Mouse (Mus musculus): Measurements from ENCODE around the gene 1190002N15Rik. TPM values are rescaled to one million over a fixed set of nuclear protein-coding genes. Genes with fewer than 3 reads are reported as not detected.

1190002N15Rik gene
- polyA plus RNA-seq, 1 experiment from 2014 or later = 43.8 TPM

DNA sequence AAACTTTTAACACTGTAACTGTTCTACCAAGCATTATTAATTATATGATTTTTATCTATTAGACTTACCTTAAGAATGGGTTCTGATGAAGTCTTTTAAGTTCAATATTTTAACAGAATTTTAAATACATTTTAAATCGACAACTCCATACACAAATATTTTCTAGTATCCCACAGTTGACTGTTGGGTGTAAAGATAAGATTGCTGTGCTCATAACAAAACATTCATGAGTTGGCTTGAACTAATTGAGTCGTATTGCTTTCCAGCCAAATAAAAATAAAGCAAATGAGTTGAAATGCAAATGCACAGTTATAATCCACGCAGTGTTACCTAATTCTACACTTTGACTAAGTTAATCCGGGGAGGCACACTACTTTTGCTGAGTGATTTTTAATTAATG is 6.0 kb upstream of the 1190002N15Rik start:
- no peak for ATAC-seq (ENCODE audit: insufficient number of reproducible peaks, insufficient read depth, low FRiP score, low TSS enrichment, low read depth)
- Histone ChIP-seq H3K4me3 (replicated peaks) (no peak overlapping the region), H3K36me3 (no peaks in the 10 kb centered on the region), H3K9ac (replicated peaks) (no peak overlapping the region), H3K27ac (no peak overlapping the region), H3K4me1 (replicated peaks) (peaks cover 8% of the 10 kb centered on the region), H3K4me2 (no peak overlapping the region), H3K9me3 (0 out of 2 replicates have a peak, but pooled peaks cover 4% of the 10 kb centered on the region), H3K27me3 (no peaks in the 10 kb centered on the region)
- WGBS = 89% methylated on average over 4 of the region's 4 CpGs

DNA sequence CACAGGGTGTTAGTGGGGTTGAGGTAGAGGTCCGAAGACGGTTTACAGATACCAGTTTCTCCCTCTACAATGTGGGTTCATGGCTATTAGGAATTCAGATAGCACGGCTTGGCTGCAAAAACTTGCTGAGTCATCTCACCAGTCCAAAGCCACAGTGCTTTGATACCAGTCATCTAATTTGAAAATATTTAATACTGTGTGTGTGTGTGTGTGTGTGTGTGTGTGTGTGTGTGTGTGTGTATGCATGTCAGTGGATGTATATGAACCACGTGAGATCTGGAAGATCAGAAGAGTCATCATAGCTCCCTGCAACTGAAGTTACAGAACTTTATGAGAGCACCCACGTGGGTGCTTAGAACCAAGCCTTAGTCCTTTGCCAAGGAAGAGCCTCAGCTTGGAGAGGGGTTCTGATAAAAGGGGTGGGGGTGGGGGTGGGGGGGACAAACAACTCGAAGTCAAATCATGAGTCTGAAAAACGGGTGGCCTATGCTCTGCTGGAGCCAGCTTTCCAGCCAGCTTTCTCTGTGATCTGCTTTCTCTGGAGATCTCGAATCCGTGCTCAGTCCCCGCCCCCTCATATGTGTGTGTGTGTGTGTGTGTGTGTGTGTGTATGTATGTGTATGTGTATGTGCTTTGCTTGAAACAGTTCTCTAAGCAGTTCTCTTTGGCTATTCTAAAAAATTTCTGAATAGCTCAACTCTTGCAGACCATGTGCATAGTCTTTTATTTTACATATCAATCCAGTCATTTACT is 2.6 kb upstream of the 1190002N15Rik start:
- no peak for ATAC-seq (ENCODE audit: insufficient number of reproducible peaks, insufficient read depth, low FRiP score, low TSS enrichment, low read depth)
- H3K27ac ChIP-seq = no peak overlapping the region
- H3K4me2 ChIP-seq = peak overlapping the region; percentile 6; the same call in 1 of the 2 replicates
- H3K9me3 ChIP-seq = no peaks in the 10 kb centered on the region
- H3K36me3 ChIP-seq = no peaks in the 10 kb centered on the region
- no peaks in the 10 kb centered on the region for H3K27me3 ChIP-seq
- H3K4me1 ChIP-seq (replicated peaks) = peaks cover 8% of the 10 kb centered on the region
- WGBS = 67% methylated on average over 10 of the region's 10 CpGs
- no peak overlapping the region for H3K9ac ChIP-seq (replicated peaks)
- no peak overlapping the region for H3K4me3 ChIP-seq (replicated peaks)

DNA sequence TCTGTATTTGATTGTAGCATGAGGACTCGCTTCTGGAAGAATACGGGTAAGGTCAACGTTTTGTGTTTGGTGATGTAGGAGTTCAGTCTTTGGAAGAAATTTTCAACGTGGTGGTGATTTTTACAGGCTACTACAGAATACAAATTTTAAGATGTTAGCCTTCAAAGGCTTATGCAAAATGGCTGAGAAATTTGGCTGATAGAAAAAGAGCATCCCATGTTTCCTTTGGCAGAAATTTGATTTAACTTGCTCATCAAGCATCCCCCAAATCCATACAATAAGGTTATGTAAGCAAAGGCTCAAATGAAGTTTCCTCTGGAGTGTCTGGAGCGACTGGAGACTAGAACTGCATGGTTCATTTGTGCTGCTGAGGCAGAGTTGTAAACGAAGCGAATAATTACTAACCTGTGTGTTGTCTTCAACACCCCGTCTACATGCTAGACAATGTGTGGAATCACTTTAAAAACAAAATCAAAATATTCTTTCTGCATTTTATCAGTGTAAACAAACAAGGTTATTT is 1.5 kb upstream of the 1190002N15Rik start:
- Histone ChIP-seq H3K27me3 (no peaks in the 10 kb centered on the region), H3K4me2 (peak overlapping the region; percentile 81), H3K9me3 (no peaks in the 10 kb centered on the region), H3K9ac (replicated peaks) (no peak overlapping the region), H3K27ac (no peak overlapping the region), H3K36me3 (no peaks in the 10 kb centered on the region), H3K4me1 (replicated peaks) (peaks cover 9% of the 10 kb centered on the region), H3K4me3 (replicated peaks) (peak overlapping the region; percentile 74)
- ATAC-seq (ENCODE audit: insufficient number of reproducible peaks, insufficient read depth, low FRiP score, low TSS enrichment, low read depth) = no peak
- WGBS = 40% methylated on average over 8 of the region's 8 CpGs

DNA sequence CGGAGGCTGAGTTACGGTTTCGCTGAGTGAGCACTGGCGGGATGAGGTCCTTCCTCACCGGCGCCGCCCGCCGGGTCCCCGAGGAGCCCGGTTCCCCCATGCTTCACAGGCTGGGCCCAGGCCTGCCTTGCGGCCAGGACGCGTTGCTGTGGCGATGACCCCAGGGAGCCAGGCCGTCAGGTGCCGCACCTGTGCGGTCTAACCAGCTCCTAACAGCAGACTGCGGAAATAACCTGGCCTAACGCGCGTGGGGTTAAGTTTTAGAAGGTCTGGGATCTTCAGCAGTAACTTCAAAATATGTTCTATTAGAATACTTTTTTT is 902 bp upstream of the 1190002N15Rik start:
- 1% methylated on average over 22 of the region's 22 CpGs for WGBS
- Histone ChIP-seq H3K27me3 (no peaks in the 10 kb centered on the region), H3K36me3 (no peaks in the 10 kb centered on the region), H3K4me3 (replicated peaks) (peak overlapping the region; percentile 74), H3K27ac (peak overlapping the region; percentile 97), H3K4me1 (replicated peaks) (peaks cover 13% of the 10 kb centered on the region), H3K9me3 (no peaks in the 10 kb centered on the region), H3K4me2 (peak overlapping the region; percentile 81), H3K9ac (replicated peaks) (peak overlapping the region; percentile 85)
- ATAC-seq (ENCODE audit: insufficient number of reproducible peaks, insufficient read depth, low FRiP score, low TSS enrichment, low read depth) = peak; percentile 61

DNA sequence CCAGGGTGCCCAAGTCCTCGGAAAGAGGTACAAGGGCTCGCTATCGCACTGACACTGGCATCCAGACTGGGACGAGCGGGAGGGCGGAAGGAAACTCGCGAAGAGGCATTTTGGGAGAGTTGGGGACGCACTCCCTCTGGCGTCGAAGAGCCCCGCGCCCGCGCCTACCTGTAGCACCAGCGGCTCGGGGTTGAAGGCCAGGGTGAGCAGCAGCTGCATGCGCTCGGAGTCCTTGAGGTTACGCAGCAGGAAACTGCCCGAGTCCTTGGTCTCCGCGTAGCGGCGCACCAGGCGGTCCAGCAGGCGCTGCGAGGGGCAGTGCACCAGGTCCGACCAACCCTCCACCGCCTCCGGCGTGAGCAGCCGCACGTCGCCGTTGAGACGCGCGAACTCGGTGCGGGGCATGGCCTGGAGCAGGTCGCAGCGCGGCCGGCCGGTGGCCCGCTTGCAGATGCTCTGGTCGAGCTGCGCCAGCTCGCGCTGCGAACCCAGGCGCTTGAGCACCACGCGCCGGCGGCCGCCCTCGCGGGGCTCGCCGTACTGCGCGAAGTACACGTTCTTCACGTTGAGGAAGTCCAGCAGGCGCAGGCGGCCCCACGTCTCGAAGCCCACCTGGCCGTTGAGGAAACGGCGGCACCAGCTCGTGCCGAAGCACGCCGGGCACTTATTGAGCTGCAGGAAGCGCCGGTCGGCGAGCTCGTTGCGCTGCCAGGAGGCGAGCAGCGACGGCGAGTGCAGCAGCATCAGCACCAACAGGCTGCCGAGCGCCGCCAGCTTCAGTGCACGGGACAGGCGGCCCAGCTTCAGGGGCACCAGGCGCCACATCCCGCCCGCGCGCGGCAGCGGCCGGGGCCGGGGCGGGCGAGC is 597 bp downstream of the 1190002N15Rik start:
- Histone ChIP-seq H3K9ac (replicated peaks) (peak overlapping the region; percentile 85), H3K4me3 (replicated peaks) (peak overlapping the region; percentile 74), H3K36me3 (no peaks in the 10 kb centered on the region), H3K27ac (peak overlapping the region; percentile 97), H3K27me3 (no peaks in the 10 kb centered on the region), H3K9me3 (no peaks in the 10 kb centered on the region), H3K4me2 (peak overlapping the region; percentile 81), H3K4me1 (replicated peaks) (peaks cover 19% of the 10 kb centered on the region)
- ATAC-seq (ENCODE audit: insufficient number of reproducible peaks, insufficient read depth, low FRiP score, low TSS enrichment, low read depth) = peak; percentile 43; the same call in 1 of the 2 replicates
- under 1% methylated on average over 100 of the region's 103 CpGs for WGBS

DNA sequence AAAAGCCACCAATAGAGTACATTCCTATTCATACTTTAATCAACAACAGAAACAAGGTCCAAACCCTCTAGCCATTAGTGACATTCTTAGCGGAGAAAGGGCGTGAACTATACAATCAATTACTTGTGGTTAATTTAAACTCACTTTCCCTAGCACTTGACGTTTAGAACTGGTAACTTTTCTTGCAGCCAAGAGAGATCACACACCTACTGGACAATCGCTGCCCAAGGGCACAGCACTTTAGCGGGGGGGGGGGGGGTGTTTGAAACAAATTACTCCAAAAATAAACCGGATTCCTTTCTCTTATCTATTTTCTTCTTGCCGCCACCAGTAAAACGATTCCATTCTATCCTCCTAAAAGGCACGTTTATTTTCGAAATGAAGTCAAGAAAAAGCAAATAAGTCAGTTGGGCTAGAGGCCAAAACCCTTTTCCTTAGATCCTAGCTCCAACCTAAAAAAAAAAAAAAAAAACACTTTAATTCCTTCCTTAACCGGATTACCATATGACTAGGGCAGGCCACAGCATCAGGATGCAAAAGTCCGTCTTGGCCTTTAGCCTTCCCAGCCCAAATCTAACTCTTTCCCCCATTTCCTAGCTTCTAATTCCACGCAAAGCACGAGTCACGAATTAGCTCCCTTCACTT is 1.5 kb downstream of the 1190002N15Rik start:
- Histone ChIP-seq H3K27ac (peak overlapping the region; percentile 97), H3K4me2 (peak overlapping the region; percentile 81)

DNA sequence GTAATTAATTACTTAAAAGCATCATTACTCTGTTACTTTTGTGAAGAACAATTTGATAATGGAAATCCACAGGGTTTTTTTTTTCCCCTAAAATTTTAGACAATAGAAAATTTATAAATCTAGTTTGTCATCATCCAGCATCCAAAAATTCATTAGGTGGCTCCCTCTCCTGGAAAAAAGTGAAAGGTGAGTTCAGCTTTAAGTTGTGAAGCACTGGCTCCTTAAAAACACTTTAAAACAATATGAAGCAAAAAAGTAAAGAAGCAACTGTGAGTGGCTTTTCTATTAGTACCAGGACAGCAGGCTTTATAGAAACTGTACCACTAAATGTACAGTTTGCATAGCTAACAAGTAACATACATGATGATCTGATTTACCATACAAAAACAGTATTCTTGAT is 3.1 kb downstream of the 1190002N15Rik start:
- ATAC-seq (ENCODE audit: insufficient number of reproducible peaks, insufficient read depth, low FRiP score, low TSS enrichment, low read depth) = no peak
- Histone ChIP-seq H3K27ac (no peak overlapping the region), H3K36me3 (no peaks in the 10 kb centered on the region), H3K4me2 (peak overlapping the region; percentile 81), H3K4me1 (replicated peaks) (peaks cover 23% of the 10 kb centered on the region), H3K9me3 (no peaks in the 10 kb centered on the region), H3K4me3 (replicated peaks) (peak overlapping the region; percentile 74), H3K9ac (replicated peaks) (no peak overlapping the region), H3K27me3 (no peaks in the 10 kb centered on the region)

More for the DNA sequence above, 1.5 kb downstream of the 1190002N15Rik start:
- Histone ChIP-seq H3K9me3 (no peaks in the 10 kb centered on the region), H3K27me3 (no peaks in the 10 kb centered on the region), H3K36me3 (no peaks in the 10 kb centered on the region), H3K4me1 (replicated peaks) (peaks cover 19% of the 10 kb centered on the region), H3K4me3 (replicated peaks) (peak overlapping the region; percentile 74), H3K9ac (replicated peaks) (peak overlapping the region; percentile 85)
- no peak for ATAC-seq (ENCODE audit: insufficient number of reproducible peaks, insufficient read depth, low FRiP score, low TSS enrichment, low read depth)
- under 1% methylated on average over 15 of the region's 15 CpGs for WGBS

DNA sequence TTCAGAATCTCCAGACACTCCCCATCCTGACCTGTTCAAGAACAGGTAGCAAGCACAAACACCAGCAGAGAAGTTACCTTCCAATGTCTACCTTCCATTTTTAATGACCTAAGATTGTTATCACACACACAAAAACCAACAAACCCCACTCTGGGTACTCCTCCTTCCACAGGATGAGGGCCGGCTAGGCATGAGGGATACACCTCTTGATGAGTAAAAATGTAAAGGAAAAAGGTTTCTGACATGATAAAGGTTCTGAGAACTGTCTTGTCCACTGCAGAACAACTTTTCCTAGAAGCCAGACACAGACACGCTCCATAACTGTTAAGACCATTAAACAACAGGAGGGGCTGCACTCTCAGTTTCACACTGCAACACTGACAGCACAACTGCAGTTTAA is 3.7 kb downstream of the 1190002N15Rik start:
- Histone ChIP-seq H3K27me3 (no peaks in the 10 kb centered on the region), H3K9me3 (no peaks in the 10 kb centered on the region), H3K4me1 (replicated peaks) (peaks cover 20% of the 10 kb centered on the region), H3K4me2 (peak overlapping the region; percentile 38), H3K4me3 (replicated peaks) (peak overlapping the region; percentile 20), H3K9ac (replicated peaks) (no peak overlapping the region), H3K36me3 (no peaks in the 10 kb centered on the region), H3K27ac (no peak overlapping the region)
- ATAC-seq (ENCODE audit: insufficient number of reproducible peaks, insufficient read depth, low FRiP score, low TSS enrichment, low read depth) = no peak
- WGBS = 64% methylated on average over 2 of the region's 2 CpGs

DNA sequence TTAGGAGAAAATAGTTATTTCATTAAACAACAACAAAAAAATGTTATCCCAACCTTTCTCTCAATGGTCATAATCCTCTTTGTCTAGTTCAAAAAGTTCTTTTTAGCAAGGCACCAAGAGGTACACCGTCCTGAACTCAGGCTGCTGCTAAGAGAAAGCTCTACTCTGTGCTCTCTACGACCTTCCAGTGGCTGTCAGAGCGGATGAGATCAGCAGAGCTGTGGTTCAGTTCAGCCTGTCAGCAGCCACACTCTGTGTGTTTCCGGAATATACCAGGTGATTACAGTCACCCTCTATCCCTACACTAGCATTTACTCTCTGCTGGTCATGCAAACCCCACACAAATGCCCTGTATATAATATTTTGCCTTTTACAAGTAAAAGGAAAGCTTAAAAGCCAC is 4.2 kb downstream of the 1190002N15Rik start:
- H3K36me3 ChIP-seq = no peaks in the 10 kb centered on the region
- peak overlapping the region; percentile 38 for H3K4me2 ChIP-seq
- no peak overlapping the region for H3K4me3 ChIP-seq (replicated peaks)
- no peaks in the 10 kb centered on the region for H3K9me3 ChIP-seq
- WGBS = 41% methylated on average over 4 of the region's 4 CpGs
- no peak overlapping the region for H3K9ac ChIP-seq (replicated peaks)
- H3K27ac ChIP-seq = no peak overlapping the region
- H3K4me1 ChIP-seq (replicated peaks) = peaks cover 18% of the 10 kb centered on the region
- no peaks in the 10 kb centered on the region for H3K27me3 ChIP-seq
- ATAC-seq (ENCODE audit: insufficient number of reproducible peaks, insufficient read depth, low FRiP score, low TSS enrichment, low read depth) = no peak

DNA sequence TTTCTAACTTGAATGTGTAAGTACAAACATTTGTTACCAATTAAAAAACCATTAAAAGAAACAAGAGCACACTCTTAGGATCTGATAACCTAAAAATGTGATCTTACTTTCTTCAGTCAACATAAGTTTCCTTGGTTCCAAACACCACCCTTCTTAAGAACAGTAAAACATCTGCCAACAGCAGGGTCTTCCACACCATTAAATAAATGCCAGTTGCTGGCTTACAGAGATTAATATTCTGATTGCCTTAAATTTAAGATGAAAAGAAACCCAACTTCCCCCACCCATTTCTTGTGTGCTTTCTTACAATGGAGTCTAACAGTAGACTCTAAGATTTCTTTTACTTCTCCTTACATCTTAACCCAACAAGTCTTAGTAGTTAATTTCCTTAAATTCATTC is 7.9 kb downstream of the 1190002N15Rik start:
- no peak for ATAC-seq (ENCODE audit: insufficient number of reproducible peaks, insufficient read depth, low FRiP score, low TSS enrichment, low read depth)
- H3K27ac ChIP-seq = no peak overlapping the region
- H3K4me3 ChIP-seq (replicated peaks) = no peak overlapping the region
- no peak overlapping the region for H3K9ac ChIP-seq (replicated peaks)
- H3K9me3 ChIP-seq = no peaks in the 10 kb centered on the region
- no peaks in the 10 kb centered on the region for H3K36me3 ChIP-seq
- H3K27me3 ChIP-seq = no peaks in the 10 kb centered on the region
- H3K4me1 ChIP-seq (replicated peaks) = peaks cover 18% of the 10 kb centered on the region
- no peak overlapping the region for H3K4me2 ChIP-seq

DNA sequence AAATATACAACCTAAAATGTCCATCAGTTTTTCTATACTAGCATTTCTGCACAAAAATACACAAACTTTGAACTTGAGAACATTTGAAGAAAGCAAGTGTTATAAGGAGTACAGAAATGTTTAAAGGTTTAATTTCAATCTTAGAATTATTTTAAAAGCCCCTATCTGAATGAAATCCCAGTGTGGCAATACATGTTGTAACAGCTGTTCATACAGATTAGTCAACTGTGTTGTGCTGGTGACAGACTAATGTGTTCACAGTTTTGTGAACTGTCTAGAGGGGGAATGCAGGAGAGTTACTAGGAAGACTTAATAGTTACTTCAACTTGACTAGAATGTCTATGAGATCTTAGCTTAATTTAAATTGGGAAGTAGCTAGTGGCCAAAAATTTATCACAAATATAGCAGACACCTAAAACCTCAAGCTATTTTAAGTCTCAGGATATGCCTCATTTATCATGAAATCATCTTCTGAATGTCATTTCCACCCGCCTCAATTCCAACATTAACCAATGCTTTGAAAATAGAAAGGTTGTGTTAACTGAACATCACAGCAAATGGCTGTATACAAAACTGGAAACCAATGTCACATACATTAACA is 8.6 kb downstream of the 1190002N15Rik start:
- no peak overlapping the region for H3K27ac ChIP-seq

More for the DNA sequence above, 8.6 kb downstream of the 1190002N15Rik start:
- Histone ChIP-seq H3K4me2 (no peak overlapping the region), H3K4me1 (replicated peaks) (peaks cover 16% of the 10 kb centered on the region), H3K4me3 (replicated peaks) (no peak overlapping the region), H3K36me3 (no peaks in the 10 kb centered on the region), H3K9me3 (no peaks in the 10 kb centered on the region), H3K27me3 (no peaks in the 10 kb centered on the region), H3K9ac (replicated peaks) (no peak overlapping the region)
- 93% methylated on average over 1 of the region's 1 CpGs for WGBS
- ATAC-seq (ENCODE audit: insufficient number of reproducible peaks, insufficient read depth, low FRiP score, low TSS enrichment, low read depth) = no peak

Measured in limb, embryonic 12.5 days (tissue).